Mouse (Mus musculus): ENCODE results near the gene Arhgap24.

GRCm38 (mm10) chr5:102693871-102694270 lies 212.7 kb downstream of the Arhgap24 start:
- TF ChIP-seq CTCF (conservative IDR thresholded peaks at IDR 0.05; ENCODE audit: insufficient read depth, insufficient read length, low read depth, low read length) (no peak), POLR2A (IDR thresholded peaks at IDR 0.05; ENCODE audit: low read depth, low read length) (no peak)

All from kidney, adult 2 months (tissue).